Mouse (Mus musculus): ENCODE results near the gene Ift52.

- TF ChIP-seq MAX (IDR thresholded peaks at IDR 0.05; ENCODE audit: low read depth) = no peak
- TF ChIP-seq POLR2A (IDR thresholded peaks at IDR 0.05; ENCODE audit: insufficient read length, low read depth) = no peak
- no peak for TF ChIP-seq POLR2AphosphoS2 (IDR thresholded peaks at IDR 0.05; ENCODE audit: insufficient read length, low read depth)
These were observed 34.9 kb downstream of the Ift52 start for GRCm38 (mm10) chr2:163052101-163052500.
